Comparison of ENCODE assay signal across 23 mouse cellular contexts in genomic region chr15:80650412-80650811, GRCm38 (mm10). TPM values are rescaled to one million over a fixed set of nuclear protein-coding genes. Genes with fewer than 3 reads are reported as not detected.
A peak's percentile ranks its signal among the peaks of the same experiment; 100 is the strongest.
DNase-seq lines count a peak whose midpoint lies in the region; ATAC-seq and TF ChIP-seq lines count a peak whose summit lies in the region.
"Had no signal": no experiment of that assay in that cellular context is flagged by ENCODE, and none has a peak within 500 bp of the region (broad histone marks: within the 10 kb centered on the region; RNA-seq: fewer than 3 reads in every experiment).

No protein-coding gene starts in this region.

- no peak overlapping the region for H3K9ac ChIP-seq in hindbrain, embryonic 13.5 days
- H3K9ac ChIP-seq in hindbrain, embryonic 12.5 days = no peak overlapping the region
- H3K9ac ChIP-seq: embryonic facial prominence, embryonic 13.5 days; embryonic facial prominence, embryonic 15.5 days; forebrain, embryonic 12.5 days had no signal

- no peak overlapping the region for H3K4me3 ChIP-seq in hindbrain, embryonic 10.5 days
- H3K4me3 ChIP-seq in hindbrain, embryonic 13.5 days = no peak overlapping the region
- no peak overlapping the region for H3K4me3 ChIP-seq in olfactory bulb, adult 2 months (ENCODE audit: insufficient read depth, low read depth, low read length)
- H3K4me3 ChIP-seq in hindbrain, embryonic 12.5 days = no peak overlapping the region
- H3K4me3 ChIP-seq: embryonic facial prominence, embryonic 13.5 days; embryonic facial prominence, embryonic 15.5 days; erythroblast, embryonic 14.5 days; forebrain, embryonic 10.5 days; forebrain, embryonic 12.5 days had no signal

- 79% methylated on average over 2 of the region's 2 CpGs for WGBS in hindbrain, embryonic 10.5 days
- WGBS in hindbrain, embryonic 13.5 days = 73% methylated on average over 2 of the region's 2 CpGs
- 67% methylated on average over 2 of the region's 2 CpGs for WGBS in olfactory bulb, adult 2 months
- WGBS in hindbrain, embryonic 12.5 days = 88% methylated on average over 2 of the region's 2 CpGs

- H3K27me3 ChIP-seq in hindbrain, embryonic 10.5 days (ENCODE audit: insufficient read depth, poor library complexity, severe bottlenecking) = no peaks in the 10 kb centered on the region
- H3K27me3 ChIP-seq in hindbrain, embryonic 13.5 days = no peaks in the 10 kb centered on the region
- H3K27me3 ChIP-seq in hindbrain, embryonic 12.5 days = no peaks in the 10 kb centered on the region
- H3K27me3 ChIP-seq: embryonic facial prominence, embryonic 13.5 days; embryonic facial prominence, embryonic 15.5 days had no signal

- ATAC-seq in hindbrain, embryonic 13.5 days (ENCODE audit: low FRiP score) = no peak
- ATAC-seq in hindbrain, embryonic 12.5 days (ENCODE audit: low FRiP score) = no peak
- ATAC-seq: forebrain, embryonic 14.5 days; forebrain, embryonic 16.5 days had no signal

- TF ChIP-seq CTCF in olfactory bulb, adult 2 months (IDR thresholded peaks at IDR 0.05; ENCODE audit: insufficient read depth, low read depth, low read length) = no peak

- no peak for DNase-seq in hindbrain, embryonic 10.5 days (ENCODE audit: low spot score)
- peak; percentile 40 for DNase-seq in right cerebral cortex, adult 18-20 months
- DNase-seq in right cerebral cortex, postnatal 14 days = no peak
- peak; percentile 73 for DNase-seq in brain, adult 2 months (ENCODE audit: low read depth, low spot score)
- DNase-seq: adrenal gland, adult 2 months; adrenal gland, postnatal 10 days; adrenal gland, postnatal 25 days; cerebellum, adult 18-20 months; cerebellum, adult 8-10 months; cerebellum, adult 9-11 months; cerebellum, postnatal 14 days; cerebellum, postnatal 36 days; embryo, embryonic 11 days had no signal

- TF ChIP-seq POLR2A in olfactory bulb, adult 2 months (IDR thresholded peaks at IDR 0.05; ENCODE audit: insufficient read depth, low read depth, low read length) = no peak

- H3K4me2 ChIP-seq in hindbrain, embryonic 13.5 days = no peak overlapping the region
- no peak overlapping the region for H3K4me2 ChIP-seq in hindbrain, embryonic 12.5 days (replicated peaks)
- H3K4me2 ChIP-seq: embryonic facial prominence, embryonic 13.5 days; embryonic facial prominence, embryonic 15.5 days; forebrain, embryonic 12.5 days had no signal

- no peaks in the 10 kb centered on the region for H3K36me3 ChIP-seq in hindbrain, embryonic 10.5 days
- H3K36me3 ChIP-seq in hindbrain, embryonic 13.5 days = no peaks in the 10 kb centered on the region
- no peaks in the 10 kb centered on the region for H3K36me3 ChIP-seq in hindbrain, embryonic 12.5 days
- H3K36me3 ChIP-seq: embryonic facial prominence, embryonic 13.5 days; embryonic facial prominence, embryonic 15.5 days; forebrain, embryonic 10.5 days; forebrain, embryonic 12.5 days had no signal

- H3K9me3 ChIP-seq in hindbrain, embryonic 10.5 days = no peaks in the 10 kb centered on the region
- no peaks in the 10 kb centered on the region for H3K9me3 ChIP-seq in hindbrain, embryonic 13.5 days
- H3K9me3 ChIP-seq in hindbrain, embryonic 12.5 days (replicated peaks) = no peaks in the 10 kb centered on the region
- H3K9me3 ChIP-seq: embryonic facial prominence, embryonic 13.5 days; embryonic facial prominence, embryonic 15.5 days; forebrain, embryonic 10.5 days; forebrain, embryonic 12.5 days had no signal

- 0 out of 2 replicates have a peak overlapping the region, but pooled peaks have one; percentile 35 for H3K27ac ChIP-seq in hindbrain, embryonic 10.5 days
- no peak overlapping the region for H3K27ac ChIP-seq in hindbrain, embryonic 13.5 days
- peak overlapping the region; percentile 4; the same call in 1 of the 2 replicates for H3K27ac ChIP-seq in olfactory bulb, adult 2 months (ENCODE audit: insufficient read depth, low read depth, low read length)
- no peak overlapping the region for H3K27ac ChIP-seq in hindbrain, embryonic 12.5 days
- H3K27ac ChIP-seq: embryonic facial prominence, embryonic 13.5 days; embryonic facial prominence, embryonic 15.5 days; forebrain, embryonic 12.5 days had no signal

- peaks cover 16% of the 10 kb centered on the region for H3K4me1 ChIP-seq in hindbrain, embryonic 10.5 days (replicated peaks)
- peaks cover 11% of the 10 kb centered on the region; the same call in 1 of the 2 replicates for H3K4me1 ChIP-seq in hindbrain, embryonic 13.5 days (replicated peaks)
- peaks cover 49% of the 10 kb centered on the region for H3K4me1 ChIP-seq in olfactory bulb, adult 2 months (ENCODE audit: control insufficient read depth, insufficient read depth, low read length)
- peaks cover 7% of the 10 kb centered on the region; the same call in 1 of the 2 replicates for H3K4me1 ChIP-seq in hindbrain, embryonic 12.5 days

RNA-seq across cellular contexts. Expression of gene Fam83f, which starts 21.2 kb away (rescaled TPM):
- 0.60 and 0.96 TPM in 2 replicates for polyA plus RNA-seq in hindbrain, embryonic 10.5 days (2016; fragmentation: Nextera tagmentation; extraction: Ambion mirVana)
- polyA plus RNA-seq in hindbrain, embryonic 13.5 days (2015; fragmentation: Nextera tagmentation; extraction: Ambion mirVana) = 0.12 and 0.14 TPM in 2 replicates
- not detected in 2 replicates for polyA plus RNA-seq in olfactory bulb, adult 2 months (2012; ENCODE audit: insufficient read depth, insufficient read length, low replicate concordance, missing spikeins)
- 0.36 and 0.74 TPM in 2 replicates for polyA plus RNA-seq in hindbrain, embryonic 12.5 days (2016; fragmentation: Nextera tagmentation; extraction: Ambion mirVana)
- polyA plus RNA-seq: erythroblast, embryonic 14.5 days; forebrain, embryonic 14.5 days; forebrain, embryonic 16.5 days had no signal

Comparison
In these comparisons a context has a peak if more than half of its experiments do, and no peak if none do; other contexts are left out.
1. DNase-seq: peak in right cerebral cortex, adult 18-20 months (single experiment) and brain, adult 2 months (single experiment); none in hindbrain, embryonic 10.5 days (single experiment) and right cerebral cortex, postnatal 14 days (single experiment).
2. H3K27ac ChIP-seq: peak in hindbrain, embryonic 10.5 days (single experiment) and olfactory bulb, adult 2 months (single experiment); none in hindbrain, embryonic 13.5 days (single experiment) and hindbrain, embryonic 12.5 days (single experiment).